Comparison of ENCODE assay signal across 13 mouse cellular contexts in genomic region chr15:71099111-71099510, GRCm38 (mm10).
A peak's percentile ranks its signal among the peaks of the same experiment; 100 is the strongest.
DNase-seq lines count a peak whose midpoint lies in the region; ATAC-seq lines count a peak whose summit lies in the region.
"Had no signal": no experiment of that assay in that cellular context is flagged by ENCODE, and none has a peak within 500 bp of the region (broad histone marks: within the 10 kb centered on the region; RNA-seq: fewer than 3 reads in every experiment).

No protein-coding gene starts in this region.

- DNase-seq in midbrain, embryonic 10.5 days (ENCODE audit: low spot score) = peak; percentile 14
- no peak for DNase-seq in midbrain, embryonic 11.5 days (ENCODE audit: low spot score, missing footprints)
- DNase-seq in embryonic facial prominence, embryonic 14.5 days (ENCODE audit: low spot score) = peak; percentile 27
- peak; percentile 22 for DNase-seq in layer of hippocampus, adult 9-11 months
- DNase-seq in right cerebral cortex, postnatal 25 days = peak; percentile 4
- DNase-seq in urinary bladder, postnatal 10 days (ENCODE audit: low spot score) = no peak
- DNase-seq: kidney, adult 18-20 months had no signal

- H3K27ac ChIP-seq in midbrain, embryonic 10.5 days (replicated peaks) = no peak overlapping the region
- H3K27ac ChIP-seq in midbrain, embryonic 11.5 days (ENCODE audit: low read depth, low read length) = no peak overlapping the region
- H3K27ac ChIP-seq in embryonic facial prominence, embryonic 14.5 days (replicated peaks; ENCODE audit: low read depth, low read length) = no peak overlapping the region
- H3K27ac ChIP-seq: embryonic facial prominence, embryonic 15.5 days; heart, embryonic 15.5 days; lung, embryonic 15.5 days; stomach, postnatal 0 days had no signal

- H3K36me3 ChIP-seq in midbrain, embryonic 10.5 days = no peaks in the 10 kb centered on the region
- H3K36me3 ChIP-seq in midbrain, embryonic 11.5 days (ENCODE audit: control insufficient read depth, insufficient read depth, low read length) = no peaks in the 10 kb centered on the region
- H3K36me3 ChIP-seq in embryonic facial prominence, embryonic 14.5 days (ENCODE audit: control insufficient read depth, insufficient read depth, low read length) = no peaks in the 10 kb centered on the region
- H3K36me3 ChIP-seq: embryonic facial prominence, embryonic 15.5 days; heart, embryonic 15.5 days; lung, embryonic 15.5 days had no signal

- no peak overlapping the region for H3K4me2 ChIP-seq in midbrain, embryonic 11.5 days
- no peak overlapping the region for H3K4me2 ChIP-seq in embryonic facial prominence, embryonic 14.5 days (ENCODE audit: low read depth, low read length)
- H3K4me2 ChIP-seq: embryonic facial prominence, embryonic 15.5 days; heart, embryonic 15.5 days; lung, embryonic 15.5 days had no signal

- H3K9me3 ChIP-seq in midbrain, embryonic 10.5 days (replicated peaks) = no peaks in the 10 kb centered on the region
- no peaks in the 10 kb centered on the region for H3K9me3 ChIP-seq in midbrain, embryonic 11.5 days (ENCODE audit: control insufficient read depth, low read length)
- no peaks in the 10 kb centered on the region for H3K9me3 ChIP-seq in embryonic facial prominence, embryonic 14.5 days (ENCODE audit: control insufficient read depth, low read length)
- H3K9me3 ChIP-seq: embryonic facial prominence, embryonic 15.5 days; heart, embryonic 15.5 days; lung, embryonic 15.5 days had no signal

- H3K27me3 ChIP-seq in midbrain, embryonic 10.5 days (ENCODE audit: low read depth, poor library complexity, severe bottlenecking) = no peaks in the 10 kb centered on the region
- H3K27me3 ChIP-seq in midbrain, embryonic 11.5 days (ENCODE audit: control insufficient read depth, insufficient read depth, low read length) = no peaks in the 10 kb centered on the region
- no peaks in the 10 kb centered on the region for H3K27me3 ChIP-seq in embryonic facial prominence, embryonic 14.5 days (replicated peaks; ENCODE audit: control insufficient read depth, insufficient read depth, low read length)
- H3K27me3 ChIP-seq: embryonic facial prominence, embryonic 15.5 days; heart, embryonic 15.5 days; lung, embryonic 15.5 days had no signal

- peaks cover 4% of the 10 kb centered on the region; the same call in 1 of the 2 replicates for H3K4me1 ChIP-seq in midbrain, embryonic 10.5 days
- no peaks in the 10 kb centered on the region for H3K4me1 ChIP-seq in midbrain, embryonic 11.5 days (ENCODE audit: control insufficient read depth, insufficient read depth, low read length)
- H3K4me1 ChIP-seq in embryonic facial prominence, embryonic 14.5 days (ENCODE audit: control insufficient read depth, insufficient read depth, low read length) = no peaks in the 10 kb centered on the region
- H3K4me1 ChIP-seq: embryonic facial prominence, embryonic 15.5 days; heart, embryonic 15.5 days; lung, embryonic 15.5 days had no signal

- no peak overlapping the region for H3K9ac ChIP-seq in midbrain, embryonic 11.5 days (ENCODE audit: low read length)
- no peak overlapping the region for H3K9ac ChIP-seq in embryonic facial prominence, embryonic 14.5 days (ENCODE audit: low read depth, low read length)
- H3K9ac ChIP-seq: embryonic facial prominence, embryonic 15.5 days; heart, embryonic 15.5 days; lung, embryonic 15.5 days had no signal

- ATAC-seq in midbrain, embryonic 11.5 days (ENCODE audit: low FRiP score) = no peak; the same call in 1 of the 2 replicates
- ATAC-seq in embryonic facial prominence, embryonic 14.5 days (ENCODE audit: low read depth) = no peak
- no peak for ATAC-seq in CD4-positive, CD25-positive, alpha-beta regulatory T cell, adult 4 months
- ATAC-seq: activated CD4-positive, CD25-positive, alpha-beta regulatory T cell, adult 4 months had no signal

- 64% methylated on average over 3 of the region's 3 CpGs for WGBS in midbrain, embryonic 10.5 days
- WGBS in midbrain, embryonic 11.5 days = 55% methylated on average over 3 of the region's 3 CpGs
- 61% methylated on average over 3 of the region's 3 CpGs for WGBS in embryonic facial prominence, embryonic 14.5 days

- no peak overlapping the region for H3K4me3 ChIP-seq in midbrain, embryonic 10.5 days
- H3K4me3 ChIP-seq in midbrain, embryonic 11.5 days (ENCODE audit: low read depth, low read length) = no peak overlapping the region
- no peak overlapping the region for H3K4me3 ChIP-seq in embryonic facial prominence, embryonic 14.5 days (ENCODE audit: low read depth, low read length)
- H3K4me3 ChIP-seq: embryonic facial prominence, embryonic 15.5 days; heart, embryonic 15.5 days; lung, embryonic 15.5 days had no signal

Comparison
In these comparisons a context has a peak if more than half of its experiments do, and no peak if none do; other contexts are left out.
1. DNase-seq: peak in midbrain, embryonic 10.5 days (single experiment), embryonic facial prominence, embryonic 14.5 days (single experiment), layer of hippocampus, adult 9-11 months (single experiment) and right cerebral cortex, postnatal 25 days (single experiment); none in midbrain, embryonic 11.5 days (single experiment) and urinary bladder, postnatal 10 days (single experiment).